Mouse (Mus musculus): ENCODE measurements at regions not wholly inside any gene's neighbourhood (a gene's known extent, or its start where the extent isn't known, plus 50 kb on each side); places are given as distances from the start of the nearest gene placed in this dataset.

- H3K4me1 ChIP-seq, result 0 out of 2 replicates have a peak, but pooled peaks cover 3% of the 10 kb centered on the region
- no peak overlapping the region for H3K9ac ChIP-seq
- no peaks in the 10 kb centered on the region for H3K27me3 ChIP-seq
- 79% methylated on average over 3 of the region's 3 CpGs for WGBS
- no peak overlapping the region for H3K4me2 ChIP-seq
- no peak overlapping the region for H3K4me3 ChIP-seq
- H3K27ac ChIP-seq, result no peak overlapping the region
- no peaks in the 10 kb centered on the region for H3K9me3 ChIP-seq
- no peaks in the 10 kb centered on the region for H3K36me3 ChIP-seq
- no peak for ATAC-seq (ENCODE audit: insufficient number of reproducible peaks, insufficient read depth, low FRiP score, low TSS enrichment, low read depth)
These were observed 189.6 kb downstream of the Pdcd6ip start for GRCm38 (mm10) chr9:113518482-113518881.

- Histone ChIP-seq H3K9me3 (no peaks in the 10 kb centered on the region), H3K36me3 (no peaks in the 10 kb centered on the region), H3K27me3 (no peaks in the 10 kb centered on the region), H3K27ac (no peak overlapping the region), H3K4me2 (no peak overlapping the region), H3K4me1 (0 out of 2 replicates have a peak, but pooled peaks cover 3% of the 10 kb centered on the region), H3K4me3 (no peak overlapping the region), H3K9ac (no peak overlapping the region)
- ATAC-seq (ENCODE audit: insufficient number of reproducible peaks, insufficient read depth, low FRiP score, low TSS enrichment, low read depth), result no peak
- WGBS, result 91% methylated on average over 6 of the region's 6 CpGs
These were observed 190.3 kb downstream of the Pdcd6ip start for GRCm38 (mm10) chr9:113517756-113518155.

- Histone ChIP-seq H3K4me1 (0 out of 2 replicates have a peak, but pooled peaks cover 3% of the 10 kb centered on the region), H3K9ac (no peak overlapping the region), H3K9me3 (no peaks in the 10 kb centered on the region), H3K27me3 (no peaks in the 10 kb centered on the region), H3K4me2 (no peak overlapping the region), H3K36me3 (no peaks in the 10 kb centered on the region), H3K4me3 (no peak overlapping the region), H3K27ac (no peak overlapping the region)
- 77% methylated on average over 6 of the region's 6 CpGs for WGBS
- ATAC-seq (ENCODE audit: insufficient number of reproducible peaks, insufficient read depth, low FRiP score, low TSS enrichment, low read depth), result no peak
These were observed 192.4 kb downstream of the Pdcd6ip start for GRCm38 (mm10) chr9:113515703-113516020.

- ATAC-seq (ENCODE audit: insufficient number of reproducible peaks, insufficient read depth, low FRiP score, low TSS enrichment, low read depth), result no peak
- 78% methylated on average over 23 of the region's 23 CpGs for WGBS
- Histone ChIP-seq H3K4me2 (no peak overlapping the region), H3K9ac (no peak overlapping the region), H3K4me3 (no peak overlapping the region), H3K27me3 (no peaks in the 10 kb centered on the region), H3K4me1 (0 out of 2 replicates have a peak, but pooled peaks cover 3% of the 10 kb centered on the region), H3K9me3 (no peaks in the 10 kb centered on the region), H3K27ac (no peak overlapping the region), H3K36me3 (no peaks in the 10 kb centered on the region)
These were observed 193.0 kb downstream of the Pdcd6ip start for GRCm38 (mm10) chr9:113514846-113515702.

- H3K4me2 ChIP-seq, result no peak overlapping the region
- H3K27ac ChIP-seq, result no peak overlapping the region
- H3K4me3 ChIP-seq, result no peak overlapping the region
- no peak overlapping the region for H3K9ac ChIP-seq
- H3K9me3 ChIP-seq, result no peaks in the 10 kb centered on the region
- ATAC-seq (ENCODE audit: insufficient number of reproducible peaks, insufficient read depth, low FRiP score, low TSS enrichment, low read depth), result no peak
- no peaks in the 10 kb centered on the region for H3K36me3 ChIP-seq
- 84% methylated on average over 5 of the region's 5 CpGs for WGBS
- H3K4me1 ChIP-seq, result no peaks in the 10 kb centered on the region
- H3K27me3 ChIP-seq, result no peaks in the 10 kb centered on the region
These were observed 196.8 kb downstream of the Pdcd6ip start for GRCm38 (mm10) chr9:113511302-113511701.

GRCm38 (mm10) chr9:113509368-113509767 lies 198.7 kb downstream of the Pdcd6ip start:
- H3K4me1 ChIP-seq, result no peaks in the 10 kb centered on the region
- H3K4me2 ChIP-seq, result no peak overlapping the region
- no peaks in the 10 kb centered on the region for H3K27me3 ChIP-seq
- 87% methylated on average over 7 of the region's 7 CpGs for WGBS
- no peak overlapping the region for H3K4me3 ChIP-seq
- H3K27ac ChIP-seq, result no peak overlapping the region
- no peaks in the 10 kb centered on the region for H3K9me3 ChIP-seq
- H3K9ac ChIP-seq, result no peak overlapping the region
- H3K36me3 ChIP-seq, result no peaks in the 10 kb centered on the region
- no peak for ATAC-seq (ENCODE audit: insufficient number of reproducible peaks, insufficient read depth, low FRiP score, low TSS enrichment, low read depth)

- no peaks in the 10 kb centered on the region for H3K9me3 ChIP-seq
- no peak overlapping the region for H3K4me2 ChIP-seq
- no peaks in the 10 kb centered on the region for H3K27me3 ChIP-seq
- H3K4me3 ChIP-seq, result no peak overlapping the region
- no peak overlapping the region for H3K9ac ChIP-seq
- no peaks in the 10 kb centered on the region for H3K36me3 ChIP-seq
- no peak overlapping the region for H3K27ac ChIP-seq
- WGBS, result 81% methylated on average over 3 of the region's 3 CpGs
- ATAC-seq (ENCODE audit: insufficient number of reproducible peaks, insufficient read depth, low FRiP score, low TSS enrichment, low read depth), result no peak
- no peaks in the 10 kb centered on the region for H3K4me1 ChIP-seq
These were observed 199.2 kb downstream of the Pdcd6ip start for GRCm38 (mm10) chr9:113508821-113509220.

GRCm38 (mm10) chr9:113507561-113508460 lies 200.2 kb downstream of the Pdcd6ip start:
- Histone ChIP-seq H3K27me3 (no peaks in the 10 kb centered on the region), H3K27ac (no peak overlapping the region), H3K4me3 (no peak overlapping the region), H3K4me1 (no peaks in the 10 kb centered on the region), H3K9me3 (no peaks in the 10 kb centered on the region), H3K36me3 (no peaks in the 10 kb centered on the region), H3K4me2 (no peak overlapping the region), H3K9ac (no peak overlapping the region)
- ATAC-seq (ENCODE audit: insufficient number of reproducible peaks, insufficient read depth, low FRiP score, low TSS enrichment, low read depth), result no peak
- 83% methylated on average over 20 of the region's 20 CpGs for WGBS

GRCm38 (mm10) chr9:113499246-113499645 lies 208.8 kb downstream of the Pdcd6ip start:
- Histone ChIP-seq H3K9ac (no peak overlapping the region), H3K27me3 (no peaks in the 10 kb centered on the region), H3K4me1 (no peaks in the 10 kb centered on the region), H3K36me3 (no peaks in the 10 kb centered on the region), H3K4me2 (no peak overlapping the region), H3K27ac (no peak overlapping the region), H3K4me3 (no peak overlapping the region), H3K9me3 (no peaks in the 10 kb centered on the region)
- ATAC-seq (ENCODE audit: insufficient number of reproducible peaks, insufficient read depth, low FRiP score, low TSS enrichment, low read depth), result no peak
- WGBS, result 80% methylated on average over 5 of the region's 5 CpGs

GRCm38 (mm10) chr9:113496176-113496732 lies 211.8 kb downstream of the Pdcd6ip start:
- no peak overlapping the region for H3K9ac ChIP-seq

GRCm38 (mm10) chr9:113488651-113489050 lies 219.4 kb downstream of the Pdcd6ip start:
- Histone ChIP-seq H3K4me2 (no peak overlapping the region), H3K4me3 (no peak overlapping the region), H3K9me3 (no peaks in the 10 kb centered on the region), H3K4me1 (no peaks in the 10 kb centered on the region), H3K27ac (no peak overlapping the region), H3K27me3 (no peaks in the 10 kb centered on the region), H3K36me3 (no peaks in the 10 kb centered on the region), H3K9ac (no peak overlapping the region)
- ATAC-seq (ENCODE audit: insufficient number of reproducible peaks, insufficient read depth, low FRiP score, low TSS enrichment, low read depth), result no peak
- 83% methylated on average over 6 of the region's 6 CpGs for WGBS

More at GRCm38 (mm10) chr9:113496176-113496732, 211.8 kb downstream of the Pdcd6ip start:
- no peaks in the 10 kb centered on the region for H3K36me3 ChIP-seq
- 56% methylated on average over 7 of the region's 7 CpGs for WGBS
- H3K4me2 ChIP-seq, result no peak overlapping the region
- no peak overlapping the region for H3K27ac ChIP-seq
- no peaks in the 10 kb centered on the region for H3K27me3 ChIP-seq
- no peaks in the 10 kb centered on the region for H3K9me3 ChIP-seq
- no peak for ATAC-seq (ENCODE audit: insufficient number of reproducible peaks, insufficient read depth, low FRiP score, low TSS enrichment, low read depth)
- H3K4me3 ChIP-seq, result no peak overlapping the region
- no peaks in the 10 kb centered on the region for H3K4me1 ChIP-seq
